In the genomic region with DNA sequence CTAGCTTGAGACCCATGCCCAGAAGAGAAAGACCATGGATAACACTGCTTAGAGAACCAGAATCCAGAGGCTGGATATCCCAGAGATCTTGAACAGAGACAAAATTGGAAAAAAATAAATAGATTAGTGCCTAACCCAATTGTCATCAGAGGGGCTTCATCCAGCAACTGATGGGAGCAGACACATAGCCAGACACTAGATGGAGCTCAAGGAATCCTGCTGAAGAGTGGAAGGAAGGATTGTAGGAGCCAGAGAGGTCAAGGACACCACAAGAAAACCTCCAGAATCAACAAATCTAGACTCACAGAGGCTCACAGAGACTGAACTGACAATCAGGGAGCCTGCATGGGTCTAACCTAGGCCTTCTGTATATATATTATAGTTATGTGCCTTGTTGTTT, we compare ENCODE assay signal across 14 mouse cellular contexts.
DNase-seq lines count a peak whose midpoint lies in the region; ATAC-seq and TF ChIP-seq lines count a peak whose summit lies in the region.
"Had no signal": no experiment of that assay in that cellular context is flagged by ENCODE, and none has a peak within 500 bp of the region (broad histone marks: within the 10 kb centered on the region; RNA-seq: fewer than 3 reads in every experiment).

No protein-coding gene starts in this region.

- TF ChIP-seq CTCF in heart, postnatal 0 days (IDR thresholded peaks at IDR 0.05; ENCODE audit: low read depth): peak; percentile 49
- peak; percentile 38; the same call in 1 of the 2 replicates for TF ChIP-seq CTCF in brain, embryonic 14.5 days (IDR thresholded peaks at IDR 0.05; ENCODE audit: borderline replicate concordance, extremely low read depth, insufficient read depth, insufficient read length)

- no peak overlapping the region for H3K27ac ChIP-seq in heart, postnatal 0 days (ENCODE audit: low read depth)
- H3K27ac ChIP-seq in heart, embryonic 10.5 days: no peak overlapping the region
- H3K27ac ChIP-seq in ES-E14 (ENCODE audit: insufficient read depth, low read depth, low read length, poor library complexity, severe bottlenecking): no peak overlapping the region
- H3K27ac ChIP-seq: embryonic facial prominence, embryonic 12.5 days; liver, embryonic 13.5 days had no signal

- in situ Hi-C loops in ES-E14 (cut with MboI; ENCODE audit: low sequenced_read_pairs in 2 of 2, unreplicated experiment in 2 of 2): no loop called here

- no peak for ATAC-seq in heart, postnatal 0 days (ENCODE audit: insufficient read depth, low read depth)
- ATAC-seq: hindbrain, embryonic 16.5 days had no signal

- H3K9ac ChIP-seq in heart, postnatal 0 days (replicated peaks; ENCODE audit: low read depth, low read length): no peak overlapping the region
- H3K9ac ChIP-seq in ES-E14 (ENCODE audit: insufficient read depth, low read depth, low read length, poor library complexity, severe bottlenecking): no peak overlapping the region
- H3K9ac ChIP-seq: embryonic facial prominence, embryonic 12.5 days; heart, embryonic 12.5 days; liver, embryonic 13.5 days had no signal

- intact Hi-C loops in left cerebral cortex, postnatal 25 days (cut with DNase I): loop anchor here (2.0 to 5.0 kb wide), 2 partner anchors 299 to 354 kb away; no protein-coding TSS in a partner anchor
- intact Hi-C loops in left cerebral cortex, postnatal 4 days (cut with DNase I): no loop called here
- intact Hi-C loops in gastrocnemius, postnatal 36 days (cut with DNase I): no loop called here

- no peak for TF ChIP-seq EP300 in heart, postnatal 0 days (IDR thresholded peaks at IDR 0.05; ENCODE audit: low read depth)

- no peak for TF ChIP-seq POLR2A in brain, embryonic 14.5 days (IDR thresholded peaks at IDR 0.05; ENCODE audit: borderline replicate concordance, extremely low read depth, insufficient read depth, insufficient read length, poor library complexity, severe bottlenecking)

- no peaks in the 10 kb centered on the region for H3K27me3 ChIP-seq in heart, postnatal 0 days (ENCODE audit: control insufficient read depth, insufficient read depth, low read length)
- H3K27me3 ChIP-seq in heart, embryonic 10.5 days (ENCODE audit: insufficient read depth, poor library complexity, severe bottlenecking): no peaks in the 10 kb centered on the region
- H3K27me3 ChIP-seq: embryonic facial prominence, embryonic 12.5 days; heart, embryonic 12.5 days; liver, embryonic 13.5 days had no signal

- H3K36me3 ChIP-seq in heart, postnatal 0 days (replicated peaks; ENCODE audit: control insufficient read depth, insufficient read depth, low read length): no peaks in the 10 kb centered on the region
- no peaks in the 10 kb centered on the region for H3K36me3 ChIP-seq in heart, embryonic 10.5 days
- H3K36me3 ChIP-seq in ES-E14 (ENCODE audit: control insufficient read depth, insufficient read depth, low read length, poor library complexity, severe bottlenecking): no peaks in the 10 kb centered on the region
- H3K36me3 ChIP-seq: embryonic facial prominence, embryonic 12.5 days; heart, embryonic 12.5 days; liver, embryonic 13.5 days had no signal

- no peak for DNase-seq in heart, postnatal 0 days (ENCODE audit: low spot score)
- DNase-seq in heart, embryonic 10.5 days (ENCODE audit: low spot score): no peak
- peak; percentile 13 to 20 for DNase-seq in left cerebral cortex, postnatal 25 days (ENCODE audit: low spot score in 2 of 2)
- DNase-seq in left cerebral cortex, postnatal 4 days: no peak
- DNase-seq in ES-E14 (ENCODE audit: low read depth, low spot score): peak; percentile 12
- peak; percentile 53 for DNase-seq in brain, embryonic 14.5 days (ENCODE audit: low read depth)
- DNase-seq in frontal cortex, postnatal 25 days (ENCODE audit: low spot score in 2 of 2): no peak
- no peak for DNase-seq in gastrocnemius, postnatal 36 days
- DNase-seq: liver, embryonic 13.5 days; right cerebral cortex, postnatal 14 days had no signal

- H3K4me1 ChIP-seq in heart, postnatal 0 days (ENCODE audit: control insufficient read depth, insufficient read depth): no peaks in the 10 kb centered on the region
- no peaks in the 10 kb centered on the region for H3K4me1 ChIP-seq in heart, embryonic 10.5 days
- no peaks in the 10 kb centered on the region for H3K4me1 ChIP-seq in ES-E14 (ENCODE audit: control insufficient read depth in 2 of 2, insufficient read depth in 2 of 2, low read length in 2 of 2, poor library complexity in 1 of 2)
- H3K4me1 ChIP-seq: embryonic facial prominence, embryonic 12.5 days; heart, embryonic 12.5 days; liver, embryonic 13.5 days had no signal

- no peak overlapping the region for H3K4me2 ChIP-seq in heart, postnatal 0 days (ENCODE audit: low read depth, low read length)
- H3K4me2 ChIP-seq: embryonic facial prominence, embryonic 12.5 days; heart, embryonic 12.5 days; liver, embryonic 13.5 days; midbrain, embryonic 11.5 days had no signal

- no peak overlapping the region for H3K4me3 ChIP-seq in heart, postnatal 0 days (ENCODE audit: low read depth, low read length)
- H3K4me3 ChIP-seq in heart, embryonic 10.5 days: no peak overlapping the region
- no peak overlapping the region for H3K4me3 ChIP-seq in ES-E14 (ENCODE audit: insufficient read depth in 1 of 2, low read depth in 1 of 2, low read length in 2 of 2, poor library complexity in 1 of 2, severe bottlenecking in 1 of 2)
- H3K4me3 ChIP-seq: embryonic facial prominence, embryonic 12.5 days; heart, embryonic 12.5 days; liver, embryonic 13.5 days had no signal

- H3K9me3 ChIP-seq in heart, postnatal 0 days (replicated peaks; ENCODE audit: control insufficient read depth, low read length): no peaks in the 10 kb centered on the region
- no peaks in the 10 kb centered on the region for H3K9me3 ChIP-seq in heart, embryonic 10.5 days
- no peaks in the 10 kb centered on the region for H3K9me3 ChIP-seq in ES-E14 (ENCODE audit: control insufficient read depth, insufficient read depth, low read depth, low read length)
- H3K9me3 ChIP-seq: embryonic facial prominence, embryonic 12.5 days; heart, embryonic 12.5 days; liver, embryonic 13.5 days had no signal

TF ChIP-seq in ES-E14, 5 proteins besides CTCF, POLR2A, EP300 and RAD21:
- TF ChIP-seq HCFC1 (IDR thresholded peaks at IDR 0.05; ENCODE audit: borderline replicate concordance, insufficient read depth, low read length): no peak
- no peak for TF ChIP-seq ZC3H11A (IDR thresholded peaks at IDR 0.05; ENCODE audit: borderline replicate concordance, low read depth, low read length)
- no peak for TF ChIP-seq ZNF384 (IDR thresholded peaks at IDR 0.05; ENCODE audit: low read depth, low read length)
- no peak for TF ChIP-seq CHD2 (IDR thresholded peaks at IDR 0.05; ENCODE audit: low read depth, low read length)
- no peak for TF ChIP-seq MAFK (IDR thresholded peaks at IDR 0.05; ENCODE audit: insufficient read depth, low read depth, low read length)

Comparison
In these comparisons a context has a peak if more than half of its experiments do, and no peak if none do; other contexts are left out.
1. DNase-seq: peak in left cerebral cortex, postnatal 25 days (2 of 2), ES-E14 (single experiment) and brain, embryonic 14.5 days (single experiment); none in heart, postnatal 0 days (single experiment), heart, embryonic 10.5 days (single experiment), left cerebral cortex, postnatal 4 days (single experiment), frontal cortex, postnatal 25 days (0 of 2) and gastrocnemius, postnatal 36 days (0 of 2).